Mouse (Mus musculus) hindbrain, embryonic 13.5 days (tissue): ENCODE measurements around the gene Nupr1. TPM values are rescaled to one million over a fixed set of nuclear protein-coding genes. Genes with fewer than 3 reads are reported as not detected.

Source experiments
- ATAC-seq: fragments of 200-750 bp; cut with Nextera tagmentation; 2 replicates; pipeline ENCODE4 v1.8.0; 2017; ENCODE audit warnings: moderate TSS enrichment; ENCODE audit not compliant: low FRiP score
- H3K27ac ChIP-seq: fragments of 300-500 bp; sonication (generic); 2 replicates; pipeline ENCODE4 v1.5.1; 2015; ENCODE audit warnings: inconsistent platforms, mild to moderate bottlenecking, moderate library complexity
- H3K27me3 ChIP-seq: fragments of 300-500 bp; sonication (generic); 2 replicates; pipeline ENCODE4 v1.6.1; 2015; ENCODE audit warnings: mild to moderate bottlenecking, inconsistent platforms
- H3K36me3 ChIP-seq: fragments of 300-500 bp; sonication (generic); 2 replicates; pipeline ENCODE4 v1.6.1; 2015; ENCODE audit warnings: mild to moderate bottlenecking, inconsistent platforms
- H3K4me1 ChIP-seq: fragments of 300-500 bp; sonication (generic); replicated peaks from 2 replicates; pipeline ENCODE4 v1.6.1; 2015; ENCODE audit warnings: inconsistent platforms
- H3K4me2 ChIP-seq: fragments of 300-500 bp; sonication (generic); 2 replicates; pipeline ENCODE4 v1.6.1; 2015; ENCODE audit warnings: inconsistent platforms, mild to moderate bottlenecking, moderate library complexity
- H3K4me3 ChIP-seq: fragments of 300-500 bp; sonication (generic); 2 replicates; pipeline ENCODE4 v1.5.1; 2015; ENCODE audit warnings: mild to moderate bottlenecking, inconsistent platforms
- H3K9ac ChIP-seq: fragments of 300-500 bp; sonication (generic); 2 replicates; pipeline ENCODE4 v1.6.1; 2015; ENCODE audit warnings: mild to moderate bottlenecking, inconsistent platforms
- H3K9me3 ChIP-seq: fragments of 300-500 bp; sonication (generic); 2 replicates; pipeline ENCODE4 v1.6.1; 2016; ENCODE audit warnings: inconsistent platforms
- WGBS: fragments of 180-500 bp; shearing (Covaris S2); methylation state at CpG from one replicate; pipeline ENCODE4 v1.1.7; 2015; 5-methylcytosine and 5-hydroxymethylcytosine counted together
- polyA plus RNA-seq: library from polyadenylated mRNA; unstranded; fragments of >200 nt; fragmentation: Nextera tagmentation; extraction: Ambion mirVana; gene quantifications from 2 replicates; pipeline ENCODE4 v1.2.1, GENCODE M21; 2015

Gene Nupr1
- polyA plus RNA-seq, 1 experiment from 2014 or later: 8.8 TPM

DNA sequence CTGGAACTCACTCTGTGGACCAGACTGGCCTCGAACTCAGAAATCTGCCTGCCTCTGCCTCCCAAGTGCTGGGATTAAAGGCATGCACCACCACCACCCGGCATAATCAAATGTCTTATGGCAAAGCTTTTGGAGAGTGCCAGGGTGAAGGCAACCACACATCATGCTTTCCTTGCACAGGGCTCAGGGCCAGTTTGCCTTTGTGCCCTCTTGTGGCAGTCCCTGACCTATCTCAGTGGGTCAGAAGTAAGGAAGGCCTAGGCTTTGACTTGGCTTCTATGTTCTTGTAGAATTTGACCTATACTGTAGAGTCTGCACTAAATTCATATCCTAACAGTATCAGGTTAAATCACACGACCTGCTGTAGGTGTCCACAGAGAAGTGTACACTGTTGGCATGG is 14.0 kb downstream of the Nupr1 start:
- H3K4me2 ChIP-seq: no peak overlapping the region
- H3K9ac ChIP-seq: no peak overlapping the region
- 70% methylated on average over 3 of the region's 3 CpGs for WGBS
- no peaks in the 10 kb centered on the region for H3K4me1 ChIP-seq
- H3K27me3 ChIP-seq: no peaks in the 10 kb centered on the region; the same call in 1 of the 2 replicates
- H3K27ac ChIP-seq: no peak overlapping the region
- no peaks in the 10 kb centered on the region for H3K36me3 ChIP-seq
- no peak for ATAC-seq
- H3K4me3 ChIP-seq: no peak overlapping the region
- no peaks in the 10 kb centered on the region for H3K9me3 ChIP-seq

- Histone ChIP-seq H3K36me3 (no peaks in the 10 kb centered on the region), H3K4me2 (no peak overlapping the region), H3K9ac (no peak overlapping the region), H3K27me3 (no peaks in the 10 kb centered on the region; the same call in 1 of the 2 replicates), H3K27ac (no peak overlapping the region), H3K4me1 (no peaks in the 10 kb centered on the region), H3K4me3 (no peak overlapping the region), H3K9me3 (no peaks in the 10 kb centered on the region)
- no peak for ATAC-seq
- 78% methylated on average over 3 of the region's 3 CpGs for whole genome bisulfite sequencing
Observed at GRCm38 (mm10) chr7:126612736-126613135, 17.9 kb downstream of the Nupr1 start.

DNA sequence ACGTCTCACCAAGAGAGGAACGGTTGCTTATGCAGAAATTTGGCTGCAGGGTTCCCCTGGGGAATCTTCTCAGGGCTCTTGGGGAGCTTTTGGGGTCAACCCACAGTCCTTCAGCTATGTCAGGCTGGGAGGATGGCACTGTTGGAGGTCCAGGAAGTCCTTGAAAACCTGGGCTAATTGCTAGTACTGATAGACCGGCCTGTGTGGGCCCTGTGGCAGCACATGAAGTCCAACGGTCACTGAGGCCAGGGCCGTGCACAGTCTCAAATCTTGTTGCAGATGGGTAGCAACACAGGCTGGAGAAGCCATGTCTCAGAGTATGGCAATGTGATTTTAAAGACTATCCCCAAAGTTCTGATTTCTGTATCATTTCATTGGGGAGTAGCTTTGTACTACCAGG is 22.9 kb downstream of the Nupr1 start:
- H3K4me3 ChIP-seq: no peak overlapping the region
- no peak for ATAC-seq
- no peaks in the 10 kb centered on the region for H3K9me3 ChIP-seq
- no peaks in the 10 kb centered on the region for H3K27me3 ChIP-seq
- no peak overlapping the region for H3K4me2 ChIP-seq
- 85% methylated on average over 5 of the region's 5 CpGs for WGBS
- H3K9ac ChIP-seq: no peak overlapping the region
- no peak overlapping the region for H3K27ac ChIP-seq
- H3K4me1 ChIP-seq: no peaks in the 10 kb centered on the region
- no peaks in the 10 kb centered on the region for H3K36me3 ChIP-seq

DNA sequence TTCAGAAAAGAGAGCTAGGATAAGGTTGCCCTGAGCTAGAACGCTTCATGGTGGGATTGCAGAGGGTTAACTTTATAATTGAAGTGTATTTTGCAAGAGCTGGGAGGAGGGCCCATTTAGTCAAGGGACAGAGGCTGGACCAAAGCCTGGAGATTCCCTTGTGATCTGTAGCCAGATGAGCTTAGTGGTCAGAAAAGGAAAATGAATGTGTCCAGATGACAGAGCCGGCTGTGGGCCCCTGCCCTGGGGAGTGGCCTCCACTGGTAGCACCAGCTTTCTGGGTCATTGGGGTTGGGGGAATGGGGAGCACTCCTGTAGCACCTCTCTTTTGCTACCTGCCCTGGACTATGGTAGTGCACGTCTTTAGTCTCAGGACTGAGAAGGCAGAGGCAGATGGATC is 23.6 kb downstream of the Nupr1 start:
- Histone ChIP-seq H3K27ac (no peak overlapping the region), H3K9ac (no peak overlapping the region), H3K36me3 (no peaks in the 10 kb centered on the region), H3K27me3 (no peaks in the 10 kb centered on the region), H3K4me1 (no peaks in the 10 kb centered on the region), H3K4me2 (no peak overlapping the region), H3K4me3 (no peak overlapping the region), H3K9me3 (no peaks in the 10 kb centered on the region)
- no peak for ATAC-seq
- WGBS: 78% methylated on average over 3 of the region's 3 CpGs

DNA sequence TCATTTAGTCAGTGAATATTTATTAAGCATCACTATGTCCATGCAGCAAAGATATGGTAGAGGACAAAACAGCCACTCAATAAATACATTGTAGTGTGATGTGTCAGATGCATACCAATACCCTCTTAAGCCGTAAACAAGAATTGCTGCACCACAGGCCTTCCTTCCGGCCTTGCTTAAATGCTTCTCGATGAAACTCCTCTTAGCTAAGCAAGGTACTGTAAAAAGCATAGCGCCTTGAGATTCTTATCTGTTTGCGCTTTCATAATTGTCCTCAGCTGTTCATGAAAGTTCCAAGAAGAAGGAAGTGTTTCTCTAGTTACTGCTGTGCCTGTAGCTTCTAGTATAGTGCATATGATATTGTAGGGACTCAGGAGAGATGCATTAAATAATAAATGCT is 24.1 kb downstream of the Nupr1 start:
- H3K36me3 ChIP-seq: no peaks in the 10 kb centered on the region
- H3K27me3 ChIP-seq: no peaks in the 10 kb centered on the region
- no peak overlapping the region for H3K27ac ChIP-seq
- no peaks in the 10 kb centered on the region for H3K9me3 ChIP-seq
- no peaks in the 10 kb centered on the region for H3K4me1 ChIP-seq
- H3K9ac ChIP-seq: no peak overlapping the region
- ATAC-seq: no peak
- H3K4me2 ChIP-seq: no peak overlapping the region
- no peak overlapping the region for H3K4me3 ChIP-seq
- 87% methylated on average over 5 of the region's 5 CpGs for WGBS

DNA sequence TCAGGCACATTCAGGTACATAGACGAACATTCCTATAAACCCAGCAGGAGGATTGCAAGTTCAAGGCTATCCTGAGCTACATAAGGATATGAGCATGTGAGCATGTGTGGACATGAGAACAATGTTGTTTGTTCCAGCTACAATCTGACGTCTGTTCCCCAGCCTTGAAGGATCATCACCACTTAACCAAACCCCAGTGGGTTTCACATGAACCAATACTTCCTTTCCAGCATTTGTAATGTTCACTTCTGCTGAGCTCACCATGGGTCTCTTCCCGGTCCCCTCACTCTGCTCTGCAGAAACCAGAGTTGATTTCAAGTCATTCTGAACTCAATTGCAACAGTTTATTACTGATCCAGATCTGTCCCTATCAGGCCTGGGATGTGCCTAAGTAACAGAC is 28.0 kb downstream of the Nupr1 start:
- Histone ChIP-seq H3K27me3 (no peaks in the 10 kb centered on the region), H3K27ac (no peak overlapping the region), H3K4me1 (no peaks in the 10 kb centered on the region), H3K9ac (no peak overlapping the region), H3K36me3 (no peaks in the 10 kb centered on the region), H3K4me3 (no peak overlapping the region), H3K9me3 (no peaks in the 10 kb centered on the region), H3K4me2 (no peak overlapping the region)
- WGBS: 85% methylated on average over 3 of the region's 3 CpGs
- ATAC-seq: no peak

GRCm38 (mm10) chr7:126601896-126602295 is 28.8 kb downstream of the Nupr1 start:
- H3K9me3 ChIP-seq: no peaks in the 10 kb centered on the region
- no peak overlapping the region for H3K4me2 ChIP-seq
- 46% methylated on average over 5 of the region's 5 CpGs for WGBS
- ATAC-seq: no peak
- H3K4me3 ChIP-seq: no peak overlapping the region
- no peaks in the 10 kb centered on the region for H3K27me3 ChIP-seq
- no peaks in the 10 kb centered on the region for H3K4me1 ChIP-seq
- H3K27ac ChIP-seq: no peak overlapping the region
- no peaks in the 10 kb centered on the region for H3K36me3 ChIP-seq
- H3K9ac ChIP-seq: no peak overlapping the region

- Histone ChIP-seq H3K27me3 (0 out of 2 replicates have a peak, but pooled peaks cover 6% of the 10 kb centered on the region), H3K4me2 (no peak overlapping the region), H3K4me1 (no peaks in the 10 kb centered on the region), H3K4me3 (no peak overlapping the region), H3K9me3 (no peaks in the 10 kb centered on the region), H3K36me3 (no peaks in the 10 kb centered on the region), H3K27ac (no peak overlapping the region), H3K9ac (no peak overlapping the region)
- ATAC-seq: no peak
- WGBS: 86% methylated on average over 6 of the region's 6 CpGs
Observed at GRCm38 (mm10) chr7:126598919-126599318, 31.7 kb downstream of the Nupr1 start.

- Histone ChIP-seq H3K27me3 (0 out of 2 replicates have a peak, but pooled peaks cover 6% of the 10 kb centered on the region), H3K4me2 (no peak overlapping the region), H3K27ac (no peak overlapping the region), H3K9me3 (no peaks in the 10 kb centered on the region), H3K4me1 (no peaks in the 10 kb centered on the region), H3K9ac (no peak overlapping the region), H3K36me3 (no peaks in the 10 kb centered on the region), H3K4me3 (no peak overlapping the region)
- no peak for ATAC-seq
- WGBS: 81% methylated on average over 6 of the region's 6 CpGs
Observed at GRCm38 (mm10) chr7:126596414-126596813, 34.2 kb downstream of the Nupr1 start.

GRCm38 (mm10) chr7:126595890-126596289 is 34.8 kb downstream of the Nupr1 start:
- Histone ChIP-seq H3K9ac (no peak overlapping the region), H3K4me1 (no peaks in the 10 kb centered on the region), H3K27ac (no peak overlapping the region), H3K27me3 (0 out of 2 replicates have a peak, but pooled peaks cover 6% of the 10 kb centered on the region), H3K36me3 (no peaks in the 10 kb centered on the region), H3K4me3 (no peak overlapping the region), H3K4me2 (no peak overlapping the region), H3K9me3 (no peaks in the 10 kb centered on the region)
- no peak for ATAC-seq
- WGBS: 84% methylated on average over 5 of the region's 5 CpGs

DNA sequence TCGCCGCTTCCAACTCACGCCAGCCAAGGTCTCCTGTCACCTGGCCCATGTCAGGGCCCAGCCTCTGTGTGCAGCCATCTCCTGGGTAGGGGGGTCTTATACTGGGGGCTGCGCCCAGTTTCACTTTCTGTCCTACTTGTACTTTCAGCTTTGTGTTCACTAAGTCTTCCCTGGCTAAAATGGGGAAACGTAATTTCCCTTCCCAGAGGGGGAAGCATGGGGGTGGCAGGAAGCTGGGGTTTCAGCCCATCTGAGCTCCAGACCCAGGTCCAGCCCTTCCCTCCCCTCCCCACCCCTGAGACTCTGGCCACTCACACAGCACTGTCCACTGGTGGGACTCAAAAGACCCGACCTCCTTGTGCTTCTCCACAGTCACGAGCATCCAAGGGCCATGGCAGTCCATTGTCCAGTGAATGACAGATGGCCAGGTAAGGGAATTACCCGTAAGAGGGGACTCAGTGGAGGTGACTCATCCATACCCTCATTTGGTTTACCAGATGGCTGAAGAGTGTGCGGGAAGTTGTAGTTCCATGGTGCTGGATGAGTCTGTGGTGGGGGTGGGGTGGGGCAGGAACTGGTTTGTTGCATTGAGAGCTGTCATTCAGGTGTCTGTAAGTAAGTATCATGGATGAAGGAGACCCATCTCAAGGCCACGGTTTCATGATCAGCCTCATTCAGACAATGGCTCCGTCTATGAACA is 35.6 kb downstream of the Nupr1 start, which contains the start of gene Il27:
Gene Il27 (minus strand): TSS at position 80 of the 700 bp plus-strand sequence.
- ATAC-seq: no peak
- no peak within 1 kb of the TSS for H3K9ac ChIP-seq
- no peaks in the 10 kb centered on the region for H3K9me3 ChIP-seq
- H3K36me3 ChIP-seq: no peaks in the 10 kb centered on the region
- 84% methylated on average over 11 of the region's 11 CpGs for whole genome bisulfite sequencing
- H3K4me2 ChIP-seq: no peak within 1 kb of the TSS
- no peak within 1 kb of the TSS for H3K27ac ChIP-seq
- H3K4me1 ChIP-seq: no peaks in the 10 kb centered on the region
- 0 out of 2 replicates have a peak, but pooled peaks cover 6% of the 10 kb centered on the region for H3K27me3 ChIP-seq
- H3K4me3 ChIP-seq: no peak within 1 kb of the TSS

DNA sequence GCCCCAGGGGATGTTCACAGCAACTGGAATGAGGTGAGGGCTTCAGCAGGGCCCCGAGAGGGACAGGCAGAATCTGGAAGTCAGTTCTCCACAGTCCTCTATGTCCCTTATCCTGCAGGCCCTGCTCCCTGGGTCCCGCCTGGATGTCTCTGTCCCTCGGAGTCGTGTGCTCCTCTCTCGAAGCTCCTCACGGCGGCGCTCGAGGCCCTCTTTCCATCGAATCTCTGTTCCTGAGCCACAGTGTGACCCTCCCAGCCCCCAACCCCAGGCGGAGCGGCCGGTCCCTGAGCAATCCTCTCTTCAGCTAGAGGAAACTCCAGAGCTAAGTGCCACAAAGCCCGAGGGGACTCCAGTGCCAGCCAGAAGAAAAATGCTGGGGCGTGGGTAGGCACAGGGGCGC is 42.9 kb downstream of the Nupr1 start:
- no peak overlapping the region for H3K27ac ChIP-seq
- no peak; the same call in 1 of the 2 replicates for ATAC-seq
- H3K4me3 ChIP-seq: no peak overlapping the region
- peaks cover 41% of the 10 kb centered on the region for H3K27me3 ChIP-seq
- H3K4me2 ChIP-seq: peak overlapping the region; percentile 42
- H3K9ac ChIP-seq: peak overlapping the region; percentile 40
- no peaks in the 10 kb centered on the region for H3K36me3 ChIP-seq
- WGBS: 4% methylated on average over 16 of the region's 16 CpGs
- H3K9me3 ChIP-seq: no peaks in the 10 kb centered on the region
- H3K4me1 ChIP-seq: peaks cover 11% of the 10 kb centered on the region

GRCm38 (mm10) chr7:126586839-126587238 is 43.8 kb downstream of the Nupr1 start:
- Histone ChIP-seq H3K27me3 (peaks cover 41% of the 10 kb centered on the region), H3K4me2 (no peak overlapping the region), H3K9me3 (no peaks in the 10 kb centered on the region), H3K27ac (no peak overlapping the region), H3K36me3 (no peaks in the 10 kb centered on the region), H3K4me1 (peaks cover 18% of the 10 kb centered on the region), H3K4me3 (no peak overlapping the region), H3K9ac (no peak overlapping the region; the same call in 1 of the 2 replicates)
- no peak for ATAC-seq
- WGBS: 72% methylated on average over 8 of the region's 8 CpGs
